Comparison of ENCODE assay signal across 12 mouse cellular contexts in genomic region chr7:113121911-113122319, GRCm38 (mm10).
DNase-seq lines count a peak whose midpoint lies in the region; ATAC-seq and TF ChIP-seq lines count a peak whose summit lies in the region.
"Had no signal": no experiment of that assay in that cellular context is flagged by ENCODE, and none has a peak within 500 bp of the region (broad histone marks: within the 10 kb centered on the region; RNA-seq: fewer than 3 reads in every experiment).

No protein-coding gene starts in this region.

- no peak for TF ChIP-seq CTCF in brain, embryonic 14.5 days (IDR thresholded peaks at IDR 0.05; ENCODE audit: borderline replicate concordance, extremely low read depth, insufficient read depth, insufficient read length)
- no peak for TF ChIP-seq CTCF in thymus, adult 2 months (IDR thresholded peaks at IDR 0.05; ENCODE audit: borderline replicate concordance, control insufficient read depth, extremely low read depth, insufficient read depth, low read length, poor library complexity)

- peak; percentile 67; the same call in 1 of the 2 replicates for ATAC-seq in kidney, embryonic 16.5 days (ENCODE audit: low FRiP score, low TSS enrichment)
- ATAC-seq in midbrain, embryonic 13.5 days: no peak
- ATAC-seq: CD4-positive, CD25-positive, alpha-beta regulatory T cell, adult 4 months; forebrain, embryonic 14.5 days had no signal

- no peaks in the 10 kb centered on the region for H3K4me1 ChIP-seq in kidney, embryonic 16.5 days (ENCODE audit: insufficient read depth, low read length)
- H3K4me1 ChIP-seq in midbrain, embryonic 13.5 days (replicated peaks): no peaks in the 10 kb centered on the region
- H3K4me1 ChIP-seq in thymus, adult 2 months (replicated peaks; ENCODE audit: control insufficient read depth, insufficient read depth, low read length): no peaks in the 10 kb centered on the region

- 15% methylated on average over 6 of the region's 6 CpGs for WGBS in kidney, embryonic 16.5 days
- 59% methylated on average over 6 of the region's 6 CpGs for WGBS in midbrain, embryonic 13.5 days
- WGBS in thymus, adult 2 months: 59% methylated on average over 6 of the region's 6 CpGs

- H3K4me3 ChIP-seq in kidney, embryonic 16.5 days (ENCODE audit: low read length): no peak overlapping the region
- no peak overlapping the region for H3K4me3 ChIP-seq in midbrain, embryonic 13.5 days (replicated peaks)
- H3K4me3 ChIP-seq in thymus, adult 2 months (ENCODE audit: control insufficient read depth, insufficient read depth, low read length): no peak overlapping the region
- H3K4me3 ChIP-seq: limb, embryonic 15.5 days had no signal

- intact Hi-C loops in left cerebral cortex, postnatal 14 days (cut with DNase I): no loop called here

- H3K4me2 ChIP-seq in kidney, embryonic 16.5 days (replicated peaks; ENCODE audit: low read depth, low read length): no peak overlapping the region
- H3K4me2 ChIP-seq in midbrain, embryonic 13.5 days (replicated peaks): no peak overlapping the region
- H3K4me2 ChIP-seq: limb, embryonic 15.5 days had no signal

- H3K36me3 ChIP-seq in kidney, embryonic 16.5 days (ENCODE audit: insufficient read depth, low read length): no peaks in the 10 kb centered on the region
- no peaks in the 10 kb centered on the region for H3K36me3 ChIP-seq in midbrain, embryonic 13.5 days
- H3K36me3 ChIP-seq in thymus, adult 2 months (ENCODE audit: control insufficient read depth, insufficient read depth, low read length): no peaks in the 10 kb centered on the region
- H3K36me3 ChIP-seq: limb, embryonic 15.5 days had no signal

- H3K27ac ChIP-seq in kidney, embryonic 16.5 days (ENCODE audit: low read length): peak overlapping the region; percentile 11; the same call in 1 of the 2 replicates
- no peak overlapping the region for H3K27ac ChIP-seq in midbrain, embryonic 13.5 days
- no peak overlapping the region for H3K27ac ChIP-seq in thymus, adult 2 months (ENCODE audit: control insufficient read depth, insufficient read depth, low read length)
- H3K27ac ChIP-seq: limb, embryonic 15.5 days had no signal

- TF ChIP-seq POLR2A in brain, embryonic 14.5 days (IDR thresholded peaks at IDR 0.05; ENCODE audit: borderline replicate concordance, extremely low read depth, insufficient read depth, insufficient read length, poor library complexity, severe bottlenecking): no peak
- TF ChIP-seq POLR2A in thymus, adult 2 months (IDR thresholded peaks at IDR 0.05; ENCODE audit: control insufficient read depth, extremely low read depth, insufficient read depth, low read length, poor library complexity): no peak

- no peaks in the 10 kb centered on the region for H3K9me3 ChIP-seq in kidney, embryonic 16.5 days (ENCODE audit: low read length)
- H3K9me3 ChIP-seq in midbrain, embryonic 13.5 days: peaks cover 7% of the 10 kb centered on the region; the same call in 1 of the 2 replicates
- H3K9me3 ChIP-seq: limb, embryonic 15.5 days had no signal

- no peak overlapping the region for H3K9ac ChIP-seq in kidney, embryonic 16.5 days (replicated peaks; ENCODE audit: low read length)
- H3K9ac ChIP-seq in midbrain, embryonic 13.5 days (replicated peaks): no peak overlapping the region
- H3K9ac ChIP-seq: limb, embryonic 15.5 days had no signal

- no peaks in the 10 kb centered on the region for H3K27me3 ChIP-seq in kidney, embryonic 16.5 days (ENCODE audit: insufficient read depth, low read length)
- H3K27me3 ChIP-seq in midbrain, embryonic 13.5 days: no peaks in the 10 kb centered on the region
- no peaks in the 10 kb centered on the region for H3K27me3 ChIP-seq in thymus, adult 2 months (ENCODE audit: control insufficient read depth, insufficient read depth, low read length)
- H3K27me3 ChIP-seq: limb, embryonic 15.5 days had no signal

- DNase-seq in left cerebral cortex, adult 18-20 months (ENCODE audit: low spot score in 2 of 2): peak; percentile 38 to 45
- DNase-seq in left cerebral cortex, postnatal 14 days (ENCODE audit: low spot score in 2 of 2): no peak
- peak; percentile 49 for DNase-seq in brain, embryonic 14.5 days (ENCODE audit: low read depth)
- peak; percentile 6 for DNase-seq in lung, postnatal 25 days (ENCODE audit: low spot score)
- DNase-seq in thymus, adult 2 months: no peak
- DNase-seq in spleen, postnatal 36 days (ENCODE audit: low spot score in 2 of 2): no peak
- DNase-seq: cerebellum, postnatal 14 days had no signal

Comparison
In these comparisons a context has a peak if more than half of its experiments do, and no peak if none do; other contexts are left out.
1. DNase-seq: peak in left cerebral cortex, adult 18-20 months (2 of 2), brain, embryonic 14.5 days (single experiment) and lung, postnatal 25 days (single experiment); none in left cerebral cortex, postnatal 14 days (0 of 2), thymus, adult 2 months (single experiment) and spleen, postnatal 36 days (0 of 2).